In genomic region chr8:12883051-12884004, GRCm38 (mm10) we compare ENCODE assay signal across 14 mouse cellular contexts. TPM values are rescaled to one million over a fixed set of nuclear protein-coding genes. Genes with fewer than 3 reads are reported as not detected.
A peak's percentile ranks its signal among the peaks of the same experiment; 100 is the strongest.
DNase-seq lines count a peak whose midpoint lies in the region; ATAC-seq lines count a peak whose summit lies in the region.
"Had no signal": no experiment of that assay in that cellular context is flagged by ENCODE, and none has a peak within 500 bp of the region (broad histone marks: within the 10 kb centered on the region; RNA-seq: fewer than 3 reads in every experiment).

No protein-coding gene starts in this region.

- no peak overlapping the region for H3K4me3 ChIP-seq in lung, embryonic 16.5 days (ENCODE audit: low read length)
- H3K4me3 ChIP-seq in heart, embryonic 16.5 days (ENCODE audit: low read length) = no peak overlapping the region
- H3K4me3 ChIP-seq in stomach, embryonic 16.5 days (replicated peaks; ENCODE audit: low read length) = no peak overlapping the region

- H3K36me3 ChIP-seq in lung, embryonic 16.5 days (ENCODE audit: control insufficient read depth, insufficient read depth, low read length) = no peaks in the 10 kb centered on the region
- H3K36me3 ChIP-seq in heart, embryonic 16.5 days (ENCODE audit: control insufficient read depth, insufficient read depth) = no peaks in the 10 kb centered on the region
- H3K36me3 ChIP-seq in stomach, embryonic 16.5 days (ENCODE audit: control insufficient read depth, insufficient read depth, low read length) = no peaks in the 10 kb centered on the region

- H3K27me3 ChIP-seq in lung, embryonic 16.5 days (ENCODE audit: control insufficient read depth, insufficient read depth, low read depth, low read length) = no peaks in the 10 kb centered on the region
- no peaks in the 10 kb centered on the region for H3K27me3 ChIP-seq in heart, embryonic 16.5 days (ENCODE audit: control insufficient read depth, insufficient read depth, low read length)
- no peaks in the 10 kb centered on the region for H3K27me3 ChIP-seq in stomach, embryonic 16.5 days (ENCODE audit: control insufficient read depth, insufficient read depth, low read length)
- H3K27me3 ChIP-seq: Patski had no signal

- peaks cover 14% of the 10 kb centered on the region for H3K4me1 ChIP-seq in lung, embryonic 16.5 days (replicated peaks; ENCODE audit: control insufficient read depth, insufficient read depth, low read length)
- peaks cover 5% of the 10 kb centered on the region for H3K4me1 ChIP-seq in heart, embryonic 16.5 days (ENCODE audit: control insufficient read depth, insufficient read depth, low read length)
- peaks cover 7% of the 10 kb centered on the region for H3K4me1 ChIP-seq in stomach, embryonic 16.5 days (ENCODE audit: control insufficient read depth, insufficient read depth, low read length)

- 26% methylated on average over 21 of the region's 21 CpGs for WGBS in lung, embryonic 16.5 days
- WGBS in heart, embryonic 16.5 days = 41% methylated on average over 21 of the region's 21 CpGs
- WGBS in stomach, embryonic 16.5 days = 54% methylated on average over 21 of the region's 21 CpGs

- no peak overlapping the region for H3K9ac ChIP-seq in lung, embryonic 16.5 days (ENCODE audit: low read length)
- H3K9ac ChIP-seq in heart, embryonic 16.5 days (ENCODE audit: low read length) = no peak overlapping the region
- H3K9ac ChIP-seq in stomach, embryonic 16.5 days (ENCODE audit: low read length) = no peak overlapping the region
- H3K9ac ChIP-seq: liver, embryonic 14.5 days had no signal

- H3K4me2 ChIP-seq in lung, embryonic 16.5 days (ENCODE audit: low read depth, low read length) = no peak overlapping the region
- H3K4me2 ChIP-seq in heart, embryonic 16.5 days (ENCODE audit: low read depth, low read length) = no peak overlapping the region
- H3K4me2 ChIP-seq in stomach, embryonic 16.5 days (ENCODE audit: low read depth, low read length) = no peak overlapping the region

- peak; percentile 40 for ATAC-seq in lung, embryonic 16.5 days (ENCODE audit: low read depth)
- peak; percentile 53; the same call in 1 of the 2 replicates for ATAC-seq in heart, embryonic 16.5 days (replicated peaks; ENCODE audit: extremely low read depth, insufficient read depth, low FRiP score)
- ATAC-seq in stomach, embryonic 16.5 days (ENCODE audit: insufficient read depth, low FRiP score) = peak; percentile 26; the same call in 1 of the 2 replicates
- ATAC-seq: midbrain, embryonic 16.5 days; Patski had no signal

- no peak overlapping the region for H3K27ac ChIP-seq in lung, embryonic 16.5 days (ENCODE audit: low read length)
- H3K27ac ChIP-seq in heart, embryonic 16.5 days (ENCODE audit: low read length) = no peak overlapping the region
- H3K27ac ChIP-seq in stomach, embryonic 16.5 days (ENCODE audit: low read length) = no peak overlapping the region
- H3K27ac ChIP-seq: liver, embryonic 14.5 days had no signal

- no peaks in the 10 kb centered on the region for H3K9me3 ChIP-seq in lung, embryonic 16.5 days (ENCODE audit: control insufficient read depth, low read length)
- H3K9me3 ChIP-seq in heart, embryonic 16.5 days (replicated peaks; ENCODE audit: control insufficient read depth, low read length) = no peaks in the 10 kb centered on the region
- no peaks in the 10 kb centered on the region for H3K9me3 ChIP-seq in stomach, embryonic 16.5 days (replicated peaks; ENCODE audit: control insufficient read depth, low read length)

- DNase-seq in embryo, embryonic 10 days (ENCODE audit: low spot score) = peak; percentile 27
- DNase-seq in embryo, embryonic 9.5 days (ENCODE audit: extremely low spot score) = no peak
- DNase-seq in lung, postnatal 25 days (ENCODE audit: low spot score) = no peak
- DNase-seq in natural killer cell, adult 2 months (ENCODE audit: low spot score in 2 of 2) = no peak
- no peak for DNase-seq in thymus, adult 18-20 months
- DNase-seq: adrenal gland, postnatal 14 days; gastrocnemius, postnatal 10 days; kidney, adult 11 months had no signal

RNA-seq across cellular contexts. Expression of gene Mcf2l, which starts 9.7 kb away (rescaled TPM):
- polyA plus RNA-seq in lung, embryonic 16.5 days (2015; fragmentation: Nextera tagmentation; extraction: Ambion mirVana) = 16.0 and 16.1 TPM in 2 replicates
- polyA plus RNA-seq in heart, embryonic 16.5 days (2015; fragmentation: Nextera tagmentation; extraction: Ambion mirVana) = 11.0 and 11.1 TPM in 2 replicates
- 18.5 and 19.9 TPM in 2 replicates for polyA plus RNA-seq in stomach, embryonic 16.5 days (2015; fragmentation: Nextera tagmentation; extraction: Ambion mirVana)
